Mouse (Mus musculus): ENCODE measurements around the gene Olfr159. TPM values are rescaled to one million over a fixed set of nuclear protein-coding genes. Genes with fewer than 3 reads are reported as not detected.

The Olfr159 gene
- polyA plus RNA-seq, 1 experiment, result not detected

DNA sequence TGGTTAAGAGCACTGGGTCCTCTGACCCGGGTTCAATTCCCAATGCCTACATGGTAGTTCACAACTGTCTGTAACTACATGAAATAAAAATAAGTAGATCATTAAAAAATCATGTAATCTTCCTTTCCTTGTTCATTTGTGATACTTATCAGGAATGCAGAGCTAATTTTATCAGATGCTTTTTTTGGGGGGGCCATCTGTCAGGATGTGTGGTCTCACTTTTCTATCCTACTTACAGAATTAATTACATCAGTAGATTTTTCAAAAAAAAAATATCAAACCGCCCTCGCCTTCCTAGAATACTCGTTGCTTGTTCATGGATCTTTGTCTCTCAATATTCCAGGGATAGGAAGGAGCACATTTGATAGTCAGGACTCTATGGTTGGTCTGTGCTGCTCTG, 48.6 kb downstream of the Olfr159 start:
- H3K4me3 ChIP-seq (ENCODE audit: insufficient read depth, poor library complexity, severe bottlenecking), result no peak overlapping the region
- H3K79me3 ChIP-seq (ENCODE audit: low read depth), result no peaks in the 10 kb centered on the region
- TF ChIP-seq USF1 (IDR thresholded peaks at IDR 0.05; ENCODE audit: low read depth) (no peak), CEBPB (IDR thresholded peaks at IDR 0.05; ENCODE audit: low read depth) (no peak)
- no peak overlapping the region for H3ac ChIP-seq (ENCODE audit: control insufficient read depth, insufficient read length, low read depth)
- H3K36me3 ChIP-seq (ENCODE audit: control insufficient read depth, insufficient read depth), result no peaks in the 10 kb centered on the region
- H3K27me3 ChIP-seq (ENCODE audit: control insufficient read depth, insufficient read depth, insufficient read length), result no peaks in the 10 kb centered on the region
- H3K79me2 ChIP-seq (ENCODE audit: control insufficient read depth, insufficient read depth), result no peaks in the 10 kb centered on the region

DNA sequence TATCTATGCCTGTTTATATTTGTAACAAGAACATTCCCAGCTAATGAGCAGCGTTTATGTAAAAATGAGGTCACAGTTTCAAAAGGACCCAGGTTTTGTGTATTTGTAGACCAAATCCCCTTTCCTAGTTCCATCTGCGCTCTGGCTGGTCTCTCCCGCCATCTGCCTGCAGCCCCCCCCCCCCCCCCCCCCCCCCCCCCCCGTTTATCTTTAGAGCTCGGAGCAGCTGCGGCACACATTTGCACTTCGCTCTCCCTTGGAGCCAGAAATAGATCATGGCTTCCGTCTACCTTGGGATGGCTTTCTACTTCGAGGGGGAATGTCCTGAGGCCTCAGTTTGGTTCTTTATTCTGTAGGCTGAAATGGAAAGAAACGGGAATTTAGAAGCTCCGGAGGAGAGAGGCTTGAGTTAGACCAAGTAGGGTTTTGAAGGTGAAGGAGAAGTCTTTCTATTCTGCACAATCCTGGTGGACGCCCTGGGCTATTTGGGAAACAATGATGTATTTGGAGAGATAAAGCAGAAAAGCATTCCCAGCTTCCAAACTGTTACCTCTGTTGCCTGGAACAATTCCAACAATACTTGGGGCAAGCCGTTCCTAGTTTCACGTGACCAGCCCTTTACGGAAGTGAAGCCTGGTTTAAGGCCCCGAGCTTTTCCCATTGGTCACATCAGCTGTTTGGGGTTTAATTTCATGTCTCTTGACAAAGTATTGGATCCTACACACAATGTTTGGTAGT, 50.1 kb downstream of the Olfr159 start:
- H3K36me3 ChIP-seq (ENCODE audit: control insufficient read depth, insufficient read depth), result no peaks in the 10 kb centered on the region
- H3K27me3 ChIP-seq (ENCODE audit: control insufficient read depth, insufficient read depth, insufficient read length), result peaks cover 2% of the 10 kb centered on the region
- no peaks in the 10 kb centered on the region for H3K79me3 ChIP-seq (ENCODE audit: low read depth)
- H3ac ChIP-seq (ENCODE audit: control insufficient read depth, insufficient read length, low read depth), result no peak overlapping the region
- no peaks in the 10 kb centered on the region for H3K79me2 ChIP-seq (ENCODE audit: control insufficient read depth, insufficient read depth)
- TF ChIP-seq FOSL1 (IDR thresholded peaks at IDR 0.05; ENCODE audit: insufficient read depth, low read length, poor library complexity, severe bottlenecking) (no peak), USF1 (IDR thresholded peaks at IDR 0.05; ENCODE audit: low read depth) (no peak), MYOG (IDR thresholded peaks at IDR 0.05; ENCODE audit: control insufficient read depth, extremely low read depth, insufficient read length) (no peak), MYOD1 (IDR thresholded peaks at IDR 0.05; ENCODE audit: control insufficient read depth, insufficient read length, low read depth) (no peak), CTCF (IDR thresholded peaks at IDR 0.05; ENCODE audit: control insufficient read depth, insufficient read depth, insufficient read length) (no peak), CEBPB (IDR thresholded peaks at IDR 0.05; ENCODE audit: low read depth) (no peak)
- H3K4me3 ChIP-seq (ENCODE audit: insufficient read depth, poor library complexity, severe bottlenecking), result no peak overlapping the region

Other genes with a start within 250 kb of the Olfr159 start
- gene Tpm2, start 247.2 kb downstream of the Olfr159 start, polyA plus RNA-seq (2012; fragmentation: generic; extraction: Trizol), result 622 TPM
- gene Creb3, start 208.7 kb downstream of the Olfr159 start, polyA plus RNA-seq (2012; fragmentation: generic; extraction: Trizol), result 52.4 TPM
- 158 TPM for gene Tln1, start 208.3 kb downstream of the Olfr159 start, polyA plus RNA-seq (2012; fragmentation: generic; extraction: Trizol)
- gene Rgp1, start 192.3 kb downstream of the Olfr159 start, polyA plus RNA-seq (2012; fragmentation: generic; extraction: Trizol), result 22.6 TPM
- gene Gba2, start 192.1 kb downstream of the Olfr159 start, polyA plus RNA-seq (2012; fragmentation: generic; extraction: Trizol), result 6.0 TPM
- not detected for gene Msmp, start 186.5 kb downstream of the Olfr159 start, polyA plus RNA-seq (2012; fragmentation: generic; extraction: Trizol)
- 7.3 TPM for gene Npr2, start 139.1 kb downstream of the Olfr159 start, polyA plus RNA-seq (2012; fragmentation: generic; extraction: Trizol)
- gene Spag8, start 117.4 kb downstream of the Olfr159 start, polyA plus RNA-seq (2012; fragmentation: generic; extraction: Trizol), result 0.04 TPM
- gene Hint2, start 114.5 kb downstream of the Olfr159 start, polyA plus RNA-seq (2012; fragmentation: generic; extraction: Trizol), result 48.0 TPM
- gene Tmem8b, start 102.0 kb downstream of the Olfr159 start, polyA plus RNA-seq (2012; fragmentation: generic; extraction: Trizol), result 0.16 TPM
- gene Fam221b, start 101.9 kb downstream of the Olfr159 start, polyA plus RNA-seq (2012; fragmentation: generic; extraction: Trizol), result 1.4 TPM
- gene Olfr70, start 70.2 kb downstream of the Olfr159 start, polyA plus RNA-seq (2012; fragmentation: generic; extraction: Trizol), result not detected
- not detected for gene Olfr71, start 60.8 kb downstream of the Olfr159 start, polyA plus RNA-seq (2012; fragmentation: generic; extraction: Trizol)
- 5.0 TPM for gene Hrct1, start 43.8 kb downstream of the Olfr159 start, polyA plus RNA-seq (2012; fragmentation: generic; extraction: Trizol)
- 0.11 TPM for gene Spaar, start 41.0 kb downstream of the Olfr159 start, polyA plus RNA-seq (2012; fragmentation: generic; extraction: Trizol)
- not detected for gene Olfr156, start 52.9 kb upstream of the Olfr159 start, polyA plus RNA-seq (2012; fragmentation: generic; extraction: Trizol)
- not detected for gene Olfr157, start 69.2 kb upstream of the Olfr159 start, polyA plus RNA-seq (2012; fragmentation: generic; extraction: Trizol)
- gene Olfr155, start 80.6 kb upstream of the Olfr159 start, polyA plus RNA-seq (2012; fragmentation: generic; extraction: Trizol), result not detected
- gene Reck, start 104.5 kb upstream of the Olfr159 start, polyA plus RNA-seq (2012; fragmentation: generic; extraction: Trizol), result 0.61 TPM
- gene Glipr2, start 186.4 kb upstream of the Olfr159 start, polyA plus RNA-seq (2012; fragmentation: generic; extraction: Trizol), result 101 TPM
- 0.04 TPM for gene Ccin, start 212.5 kb upstream of the Olfr159 start, polyA plus RNA-seq (2012; fragmentation: generic; extraction: Trizol)
- gene Clta, start 233.4 kb upstream of the Olfr159 start, polyA plus RNA-seq (2012; fragmentation: generic; extraction: Trizol), result 470 TPM

Data from C2C12 (cell line).